Mouse (Mus musculus) embryonic facial prominence, embryonic 14.5 days (tissue): ENCODE results near the gene Zranb1. TPM values are rescaled to one million over a fixed set of nuclear protein-coding genes. Genes with fewer than 3 reads are reported as not detected.

Source experiments
- ATAC-seq: fragments of 200-750 bp; cut with Nextera tagmentation; 2 replicates; pipeline ENCODE4 v1.8.0; 2017; ENCODE audit warnings: low read depth, moderate number of reproducible peaks, moderate TSS enrichment
- DNase-seq: peaks from one replicate; pipeline ENCODE4 v3.0.0-alpha.2; 2015; ENCODE audit warnings: low spot score
- H3K27ac ChIP-seq: fragments of 300-500 bp; sonication (generic); replicated peaks from 2 replicates; pipeline ENCODE4 v1.5.1; 2014; ENCODE audit warnings: low read depth, mild to moderate bottlenecking, low read length, moderate library complexity
- H3K27me3 ChIP-seq: fragments of 300-500 bp; sonication (generic); replicated peaks from 2 replicates; pipeline ENCODE4 v1.6.1; 2014; ENCODE audit warnings: low read length; ENCODE audit not compliant: control insufficient read depth, insufficient read depth
- H3K36me3 ChIP-seq: fragments of 300-500 bp; sonication (generic); 2 replicates; pipeline ENCODE4 v1.6.1; 2014; ENCODE audit warnings: low read length, mixed read lengths; ENCODE audit not compliant: control insufficient read depth, insufficient read depth
- H3K4me1 ChIP-seq: fragments of 300-500 bp; sonication (generic); 2 replicates; pipeline ENCODE4 v1.6.1; 2014; ENCODE audit warnings: antibody characterized with exemption, low read length; ENCODE audit not compliant: control insufficient read depth, insufficient read depth
- H3K4me2 ChIP-seq: fragments of 300-500 bp; sonication (generic); 2 replicates; pipeline ENCODE4 v1.6.1; 2014; ENCODE audit warnings: low read depth, mild to moderate bottlenecking, low read length, moderate library complexity, mixed read lengths
- H3K4me3 ChIP-seq: fragments of 300-500 bp; sonication (generic); 2 replicates; pipeline ENCODE4 v1.5.1; 2014; ENCODE audit warnings: low read depth, mild to moderate bottlenecking, low read length
- H3K9ac ChIP-seq: fragments of 300-500 bp; sonication (generic); 2 replicates; pipeline ENCODE4 v1.6.1; 2014; ENCODE audit warnings: low read depth, mild to moderate bottlenecking, low read length, moderate library complexity, mixed read lengths
- H3K9me3 ChIP-seq: fragments of 300-500 bp; sonication (generic); 2 replicates; pipeline ENCODE4 v1.6.1; 2016; ENCODE audit warnings: low read length; ENCODE audit not compliant: control insufficient read depth
- WGBS: fragments of 180-500 bp; shearing (Covaris S2); extraction: QIAGEN DNeasy Blood & Tissue Kit; methylation state at CpG from one replicate; pipeline ENCODE4 v1.1.7; 2014; 5-methylcytosine and 5-hydroxymethylcytosine counted together
- polyA plus RNA-seq: library from polyadenylated mRNA; unstranded; fragments of >200 nt; fragmentation: Nextera tagmentation; extraction: Ambion mirVana; gene quantifications from 2 replicates; pipeline ENCODE4 v1.2.1, GENCODE M21; 2014

The Zranb1 gene
- polyA plus RNA-seq, 1 experiment from 2014 or later: 19.3 TPM

DNA sequence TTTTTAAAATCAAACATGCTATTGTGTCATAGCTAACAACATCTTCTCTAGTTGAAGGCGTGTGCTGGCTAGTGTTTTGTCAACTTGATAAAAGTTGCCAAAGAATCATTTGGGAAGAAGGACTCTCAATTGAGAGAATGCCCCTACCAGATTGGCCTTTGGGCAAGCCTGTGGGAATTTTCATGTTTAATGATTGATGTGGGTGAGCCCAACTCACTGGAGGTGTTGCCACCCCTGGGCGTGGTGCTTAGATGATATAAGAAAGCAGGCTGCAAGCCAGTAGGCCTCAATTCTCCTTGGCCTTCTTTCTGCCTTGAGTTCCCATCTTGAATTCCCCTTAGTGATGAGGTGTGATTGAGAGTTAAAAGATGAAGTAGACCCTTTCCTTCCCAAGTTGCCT is 47.0 kb downstream of the Zranb1 start:
- no peaks in the 10 kb centered on the region for H3K27me3 ChIP-seq
- H3K36me3 ChIP-seq: peaks cover 55% of the 10 kb centered on the region
- no peak overlapping the region for H3K4me2 ChIP-seq
- no peak overlapping the region for H3K4me3 ChIP-seq
- no peak for ATAC-seq
- 95% methylated on average over 2 of the region's 2 CpGs for whole genome bisulfite sequencing
- H3K27ac ChIP-seq: no peak overlapping the region
- no peaks in the 10 kb centered on the region for H3K9me3 ChIP-seq
- H3K9ac ChIP-seq: no peak overlapping the region
- H3K4me1 ChIP-seq: no peaks in the 10 kb centered on the region
- no peak for DNase-seq

DNA sequence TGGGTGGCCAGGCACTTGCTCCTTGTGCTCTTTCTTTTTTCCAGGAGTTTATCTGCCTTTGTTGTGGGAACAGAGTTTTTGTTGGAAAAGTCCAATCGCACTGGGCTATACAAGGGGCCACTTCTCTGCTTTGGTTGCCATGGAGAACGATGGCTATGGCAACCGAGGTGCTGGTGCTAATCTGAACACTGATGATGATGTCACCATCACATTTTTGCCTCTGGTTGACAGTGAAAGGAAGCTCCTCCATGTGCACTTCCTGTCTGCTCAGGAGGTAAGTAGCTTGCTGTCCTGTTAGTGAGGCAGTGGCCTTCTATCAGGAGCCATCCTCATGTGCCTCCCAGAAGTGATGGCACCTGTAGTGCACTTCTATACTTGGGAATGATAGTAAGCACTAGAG is 51.7 kb downstream of the Zranb1 start:
- 81% methylated on average over 3 of the region's 3 CpGs for WGBS
- Histone ChIP-seq H3K9ac (no peak overlapping the region), H3K4me1 (no peaks in the 10 kb centered on the region), H3K27ac (no peak overlapping the region), H3K36me3 (peaks cover 62% of the 10 kb centered on the region), H3K27me3 (no peaks in the 10 kb centered on the region), H3K4me3 (no peak overlapping the region), H3K4me2 (no peak overlapping the region), H3K9me3 (no peaks in the 10 kb centered on the region)
- DNase-seq (no peak), ATAC-seq (no peak)

DNA sequence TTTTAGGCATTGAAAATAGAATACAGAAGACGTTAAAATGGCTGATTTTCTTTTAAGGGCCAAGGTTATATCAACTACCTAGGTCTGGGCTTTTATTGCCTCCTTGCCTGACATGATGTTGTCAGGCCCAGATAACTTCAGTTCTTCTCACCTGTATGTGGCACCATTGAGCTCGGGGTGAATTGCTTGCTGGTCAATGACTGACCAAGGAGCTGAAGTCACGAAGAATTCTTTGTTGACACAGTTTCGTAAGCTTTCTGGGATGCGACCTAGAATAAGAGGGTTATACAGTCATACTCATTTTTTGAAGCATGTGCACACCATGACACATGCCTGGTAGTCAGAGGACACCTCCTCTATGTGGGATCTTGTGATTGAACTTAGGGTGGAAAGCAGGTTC is 58.9 kb downstream of the Zranb1 start:
- Histone ChIP-seq H3K4me2 (no peak overlapping the region), H3K27me3 (no peaks in the 10 kb centered on the region), H3K36me3 (peaks cover 82% of the 10 kb centered on the region), H3K27ac (no peak overlapping the region), H3K9me3 (no peaks in the 10 kb centered on the region), H3K4me3 (no peak overlapping the region), H3K4me1 (no peaks in the 10 kb centered on the region), H3K9ac (no peak overlapping the region)
- 88% methylated on average over 5 of the region's 5 CpGs for WGBS
- DNase-seq (no peak), ATAC-seq (no peak)

DNA sequence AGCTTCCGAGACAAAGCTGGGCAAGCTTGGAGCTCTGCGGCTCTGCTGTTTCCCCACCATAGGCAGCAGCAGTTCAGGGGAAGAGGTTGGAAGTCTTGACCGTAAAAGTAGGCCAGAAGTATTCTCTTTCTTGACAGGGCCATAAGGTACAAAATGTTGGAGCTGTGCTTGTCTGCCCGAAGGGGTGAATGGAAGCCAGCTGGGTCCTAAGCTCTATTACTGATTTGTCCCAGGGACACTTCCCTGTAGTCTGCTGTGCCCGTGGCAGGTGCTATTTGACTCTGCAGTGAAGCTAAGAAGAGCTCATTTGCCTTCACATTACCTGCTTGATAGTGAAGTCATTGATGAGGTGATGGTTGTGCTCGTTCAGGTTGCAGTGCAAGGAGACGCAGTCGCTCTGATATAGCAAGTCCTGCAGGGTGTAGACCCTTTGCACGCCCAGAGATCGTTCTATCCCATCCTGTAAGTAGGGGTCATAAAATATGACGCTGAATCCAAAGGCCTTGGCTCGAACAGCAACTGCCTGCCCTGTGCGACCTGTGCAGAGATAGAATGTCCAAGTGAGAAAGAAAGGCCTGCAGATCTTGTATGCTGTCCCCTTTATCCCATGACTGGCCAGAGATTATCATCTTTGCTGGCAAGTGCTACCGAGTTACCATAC is 60.4 kb downstream of the Zranb1 start:
- Histone ChIP-seq H3K9ac (no peak overlapping the region), H3K27me3 (no peaks in the 10 kb centered on the region), H3K4me3 (no peak overlapping the region), H3K27ac (no peak overlapping the region), H3K4me2 (no peak overlapping the region), H3K4me1 (no peaks in the 10 kb centered on the region), H3K9me3 (no peaks in the 10 kb centered on the region), H3K36me3 (peaks cover 83% of the 10 kb centered on the region)
- 92% methylated on average over 14 of the region's 14 CpGs for WGBS
- ATAC-seq (no peak), DNase-seq (no peak)

DNA sequence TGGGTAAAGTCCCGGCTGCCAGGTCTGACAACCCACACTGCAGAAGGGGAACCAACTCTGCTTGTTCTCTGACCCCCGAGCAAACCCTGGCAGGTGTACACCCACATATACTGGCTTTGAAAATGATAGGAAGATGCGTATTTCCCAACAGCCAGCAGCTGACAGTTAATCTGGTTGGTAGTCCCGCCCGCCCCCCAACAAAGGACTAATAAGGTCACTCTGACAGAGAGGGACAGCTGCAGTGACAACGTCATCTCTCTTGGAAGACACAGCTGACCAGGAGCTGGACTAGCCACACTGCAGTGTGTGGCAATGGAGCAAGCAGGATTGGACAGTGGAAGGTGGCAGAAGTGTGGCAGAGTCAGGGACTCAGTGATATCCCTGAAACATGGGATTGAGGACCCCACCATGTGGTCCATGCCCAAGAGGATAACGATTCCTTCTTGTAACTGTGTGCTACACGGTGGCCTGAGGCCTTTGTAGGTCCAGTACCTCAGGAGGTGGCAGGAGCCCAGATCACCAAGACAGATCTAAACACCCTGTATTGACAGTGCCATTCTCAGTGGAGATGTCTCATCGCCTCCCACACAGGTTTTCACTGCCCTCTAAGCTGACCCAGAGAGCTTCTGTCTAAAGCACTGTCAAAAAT is 62.1 kb downstream of the Zranb1 start:
- Histone ChIP-seq H3K27ac (no peak overlapping the region), H3K4me3 (no peak overlapping the region), H3K9me3 (no peaks in the 10 kb centered on the region), H3K4me2 (no peak overlapping the region), H3K36me3 (peaks cover 88% of the 10 kb centered on the region), H3K9ac (no peak overlapping the region), H3K4me1 (no peaks in the 10 kb centered on the region), H3K27me3 (no peaks in the 10 kb centered on the region)
- 86% methylated on average over 9 of the region's 9 CpGs for WGBS
- DNase-seq (peak; percentile 47), ATAC-seq (peak; percentile 48; the same call in 1 of the 2 replicates)

DNA sequence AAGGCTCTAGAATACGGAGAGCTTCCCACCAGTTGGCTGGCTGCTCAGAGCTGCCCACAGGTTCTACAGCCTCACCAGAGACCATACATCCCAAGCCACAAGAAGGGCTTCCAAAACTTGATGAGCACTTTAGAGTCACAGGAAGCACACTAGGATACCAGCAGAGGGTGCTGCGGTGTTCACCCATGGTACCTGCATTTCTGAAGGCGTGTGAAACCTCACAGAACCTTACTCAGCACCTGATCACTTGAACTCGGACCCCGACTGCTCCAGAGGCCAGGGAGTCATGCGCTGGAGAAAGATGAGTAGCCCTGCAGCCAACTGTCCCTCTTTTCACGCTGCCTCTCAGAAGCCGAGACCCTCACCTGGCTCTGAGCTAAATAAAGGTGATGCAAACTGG is 63.2 kb downstream of the Zranb1 start:
- 89% methylated on average over 8 of the region's 8 CpGs for WGBS

DNA sequence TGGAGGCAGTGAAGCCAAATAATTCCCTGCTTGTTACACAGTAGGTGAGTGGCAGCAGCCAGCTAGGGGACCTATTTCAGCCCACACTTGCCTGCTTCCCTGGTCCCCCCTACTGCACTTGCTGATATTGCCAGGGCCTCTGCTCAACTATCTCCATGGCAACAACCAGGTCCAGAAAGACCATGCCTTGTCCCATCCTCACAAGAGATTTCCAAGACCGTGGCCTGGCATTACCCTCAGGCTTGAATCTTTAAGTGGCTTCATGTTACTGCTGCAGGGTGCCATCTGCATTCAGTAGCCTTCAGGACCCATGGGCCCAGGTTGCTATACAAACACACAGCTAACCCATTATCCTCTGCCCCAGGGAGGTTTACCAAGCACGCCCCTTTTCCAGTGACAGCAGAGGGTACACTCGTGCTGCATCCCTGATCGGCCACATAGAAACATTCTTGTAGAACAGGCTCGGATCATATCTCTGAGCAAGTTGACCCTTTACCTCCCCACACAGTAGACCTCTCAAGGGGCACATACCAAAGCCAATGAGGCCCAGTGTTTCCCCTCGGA is 63.8 kb downstream of the Zranb1 start:
- H3K27ac ChIP-seq: no peak overlapping the region
- H3K4me3 ChIP-seq: no peak overlapping the region
- ATAC-seq: no peak; the same call in 1 of the 2 replicates
- WGBS: 70% methylated on average over 6 of the region's 6 CpGs
- H3K9ac ChIP-seq: no peak overlapping the region
- peaks cover 84% of the 10 kb centered on the region for H3K36me3 ChIP-seq
- no peak for DNase-seq
- no peaks in the 10 kb centered on the region for H3K9me3 ChIP-seq
- no peaks in the 10 kb centered on the region for H3K4me1 ChIP-seq
- no peak overlapping the region for H3K4me2 ChIP-seq
- H3K27me3 ChIP-seq: no peaks in the 10 kb centered on the region

More for the DNA sequence above, 63.2 kb downstream of the Zranb1 start:
- H3K4me1 ChIP-seq: no peaks in the 10 kb centered on the region
- DNase-seq (no peak), ATAC-seq (no peak)
- peaks cover 88% of the 10 kb centered on the region for H3K36me3 ChIP-seq
- H3K27me3 ChIP-seq: no peaks in the 10 kb centered on the region
- H3K9me3 ChIP-seq: no peaks in the 10 kb centered on the region
- no peak overlapping the region for H3K9ac ChIP-seq
- no peak overlapping the region for H3K4me3 ChIP-seq
- no peak overlapping the region for H3K27ac ChIP-seq
- H3K4me2 ChIP-seq: no peak overlapping the region

DNA sequence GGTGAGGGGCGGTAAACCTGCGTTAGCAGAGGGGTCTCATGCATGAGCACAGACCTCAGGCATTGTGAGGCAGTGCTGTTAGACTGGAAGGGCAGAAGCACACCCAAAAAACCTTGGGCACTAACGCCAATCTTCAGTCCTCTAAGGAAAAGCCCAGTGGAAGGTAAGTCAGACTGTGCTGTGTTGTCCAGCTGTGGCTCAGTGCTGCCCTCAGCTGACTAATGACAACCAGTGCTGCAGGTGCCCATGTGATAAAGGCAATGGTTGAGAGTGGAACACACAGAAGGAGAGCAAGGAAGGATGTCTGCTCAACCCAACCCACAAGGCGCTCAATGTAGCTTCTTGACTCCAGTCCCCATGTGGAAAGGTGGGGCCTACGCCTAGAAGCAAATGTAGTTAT is 65.4 kb downstream of the Zranb1 start:
- Histone ChIP-seq H3K9ac (no peak overlapping the region), H3K4me2 (no peak overlapping the region), H3K27me3 (no peaks in the 10 kb centered on the region), H3K9me3 (no peaks in the 10 kb centered on the region), H3K27ac (no peak overlapping the region), H3K4me1 (no peaks in the 10 kb centered on the region), H3K4me3 (no peak overlapping the region), H3K36me3 (peaks cover 67% of the 10 kb centered on the region)
- ATAC-seq (no peak), DNase-seq (no peak)
- 85% methylated on average over 5 of the region's 5 CpGs for WGBS
